Mouse (Mus musculus) ES-E14 (cell line): Measurements from ENCODE around the gene Neb. TPM values are rescaled to one million over a fixed set of nuclear protein-coding genes. Genes with fewer than 3 reads are reported as not detected.
A peak's percentile ranks its signal among the peaks of the same experiment; 100 is the strongest.

Experiments used
- DNase-seq: peaks from one replicate; pipeline ENCODE4 v3.0.0-alpha.2; 2013; ENCODE audit warnings: low read depth, low spot score
- H3K27ac ChIP-seq: 2 replicates; pipeline ENCODE4 v1.5.1; 2012; ENCODE audit warnings: low read depth, mild to moderate bottlenecking, low read length, moderate library complexity, mixed read lengths; ENCODE audit not compliant: poor library complexity, insufficient read depth, severe bottlenecking
- H3K36me3 ChIP-seq: 2 replicates; pipeline ENCODE4 v1.6.1; 2012; ENCODE audit warnings: mild to moderate bottlenecking, low read length, moderate library complexity, mixed read lengths; ENCODE audit not compliant: control insufficient read depth, poor library complexity, insufficient read depth, severe bottlenecking
- H3K4me1 ChIP-seq, 2 experiments: fragments of 150-350 bp in 1 of 2; sonication (generic) in 1 of 2; 2 replicates each; pipeline ENCODE4 v1.6.1; 2012; ENCODE audit warnings: low read length in 2 of 2, mild to moderate bottlenecking in 1 of 2, mixed read lengths in 1 of 2; ENCODE audit not compliant: control insufficient read depth in 2 of 2, insufficient read depth in 2 of 2, poor library complexity in 1 of 2
- H3K4me3 ChIP-seq, 2 experiments: fragments of 150-350 bp in 1 of 2; sonication (generic) in 1 of 2; 2 replicates each; pipeline ENCODE4 v1.5.1; 2012; ENCODE audit warnings: low read length in 2 of 2, low read depth in 1 of 2, mild to moderate bottlenecking in 1 of 2, mixed read lengths in 1 of 2; ENCODE audit not compliant: insufficient read depth in 1 of 2, poor library complexity in 1 of 2, severe bottlenecking in 1 of 2
- H3K9ac ChIP-seq: 2 replicates; pipeline ENCODE4 v1.6.1; 2012; ENCODE audit warnings: low read depth, mild to moderate bottlenecking, low read length, mixed read lengths; ENCODE audit not compliant: poor library complexity, insufficient read depth, severe bottlenecking
- H3K9me3 ChIP-seq: fragments of 150-350 bp; sonication (generic); 2 replicates; pipeline ENCODE4 v1.6.1; 2012; ENCODE audit warnings: low read depth, mild to moderate bottlenecking, low read length; ENCODE audit not compliant: control insufficient read depth, insufficient read depth
- CHD2 ChIP-seq: IDR thresholded peaks from 2 replicates; pipeline ENCODE4 v1.6.1; 2014; ENCODE audit warnings: mild to moderate bottlenecking, low read depth, low read length, inconsistent platforms
- HCFC1 ChIP-seq: IDR thresholded peaks from 2 replicates; pipeline ENCODE4 v1.6.1; 2012; ENCODE audit warnings: low read length, inconsistent platforms, borderline replicate concordance; ENCODE audit not compliant: insufficient read depth
- MAFK ChIP-seq: IDR thresholded peaks from 2 replicates; pipeline ENCODE4 v1.6.1; 2014; ENCODE audit warnings: mild to moderate bottlenecking, low read depth, low read length, inconsistent platforms; ENCODE audit not compliant: insufficient read depth
- ZC3H11A ChIP-seq: IDR thresholded peaks from 2 replicates; pipeline ENCODE4 v1.6.1; 2012; ENCODE audit warnings: low read depth, mild to moderate bottlenecking, inconsistent platforms, low read length, borderline replicate concordance
- ZNF384 ChIP-seq: IDR thresholded peaks from 2 replicates; pipeline ENCODE4 v1.6.1; 2012; ENCODE audit warnings: low read depth, low read length, inconsistent platforms
- in situ Hi-C, 2 experiments: fragments of 600-800 bp; cut with MboI; formaldehyde crosslinking; loops; one replicate each; pipeline ENCODE4 v1.15.1; 2025; ENCODE audit warnings: low sequenced_read_pairs in 2 of 2, inconsistent platforms in 1 of 2; ENCODE audit not compliant: unreplicated experiment in 2 of 2
- total RNA-seq: library from RNA; depleted of rRNA; stranded (reverse); fragments of 300-350 nt; gene quantifications from 2 replicates; pipeline ENCODE4 v1.2.3, GENCODE M21; 2012

The Neb gene
- total RNA-seq, 1 experiment: 5.1 TPM

GRCm38 (mm10) chr2:52242691-52243090, 135.6 kb downstream of the Neb start:
- H3K27ac ChIP-seq: no peak overlapping the region
- no peaks in the 10 kb centered on the region for H3K9me3 ChIP-seq
- in situ Hi-C loops: no loop called here
- no peak for DNase-seq
- TF ChIP-seq ZC3H11A (no peak), HCFC1 (no peak), ZNF384 (no peak), CHD2 (no peak), MAFK (no peak)
- H3K9ac ChIP-seq: no peak overlapping the region
- H3K4me1 ChIP-seq: no peaks in the 10 kb centered on the region
- H3K4me3 ChIP-seq: no peak overlapping the region
- no peaks in the 10 kb centered on the region for H3K36me3 ChIP-seq

- DNase-seq: no peak
- TF ChIP-seq ZC3H11A: no peak
- no peak for TF ChIP-seq ZNF384
- TF ChIP-seq CHD2: no peak
- no peak for TF ChIP-seq HCFC1
- no peak for TF ChIP-seq MAFK
- H3K27ac ChIP-seq: no peak overlapping the region
- H3K9ac ChIP-seq: no peak overlapping the region
- H3K36me3 ChIP-seq: no peaks in the 10 kb centered on the region
- in situ Hi-C loops: no loop called here
- H3K9me3 ChIP-seq: no peaks in the 10 kb centered on the region
- H3K4me3 ChIP-seq: no peak overlapping the region
- no peaks in the 10 kb centered on the region for H3K4me1 ChIP-seq
These were observed 140.4 kb downstream of the Neb start for GRCm38 (mm10) chr2:52237892-52238291.

- peaks cover 2% of the 10 kb centered on the region in 2 experiments; a peak in 1 of 4 replicates for H3K4me1 ChIP-seq
- no peaks in the 10 kb centered on the region for H3K9me3 ChIP-seq
- no peak overlapping the region for H3K9ac ChIP-seq
- no peak for TF ChIP-seq HCFC1
- no peak for TF ChIP-seq MAFK
- no peak for TF ChIP-seq ZNF384
- no peak for TF ChIP-seq CHD2
- no peak for TF ChIP-seq ZC3H11A
- in situ Hi-C loops: no loop called here
- DNase-seq: no peak
- no peaks in the 10 kb centered on the region; the same call in 1 of the 2 replicates for H3K36me3 ChIP-seq
- H3K4me3 ChIP-seq: no peak overlapping the region
- H3K27ac ChIP-seq: no peak overlapping the region
These were observed 150.7 kb downstream of the Neb start for GRCm38 (mm10) chr2:52227584-52227983.

DNA sequence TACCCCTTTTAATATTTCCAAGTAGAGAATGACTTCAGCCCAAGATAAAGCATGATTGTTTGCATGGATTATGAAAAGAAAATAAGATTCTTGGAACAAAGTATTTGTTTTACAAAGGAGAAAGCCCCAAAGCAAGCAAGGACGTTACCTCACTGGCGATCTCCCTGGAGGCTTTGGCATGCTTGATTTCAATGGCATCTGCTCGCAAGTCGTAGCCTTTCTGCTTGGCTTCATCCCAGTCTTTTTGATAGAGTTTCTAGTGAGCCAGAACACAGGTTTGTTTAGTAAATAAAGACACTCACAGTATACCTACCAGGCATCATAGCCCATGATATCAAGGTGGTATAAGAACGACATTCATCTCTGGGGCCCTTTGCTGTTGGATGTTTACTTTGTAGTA, 153.9 kb downstream of the Neb start:
- DNase-seq: no peak
- peaks cover 2% of the 10 kb centered on the region in 2 experiments; a peak in 1 of 4 replicates for H3K4me1 ChIP-seq
- H3K36me3 ChIP-seq: no peaks in the 10 kb centered on the region
- H3K4me3 ChIP-seq: no peak overlapping the region
- no peaks in the 10 kb centered on the region for H3K9me3 ChIP-seq
- no peak overlapping the region for H3K27ac ChIP-seq
- in situ Hi-C loops: no loop called here
- no peak overlapping the region for H3K9ac ChIP-seq
- no peak for TF ChIP-seq MAFK
- no peak for TF ChIP-seq CHD2
- no peak for TF ChIP-seq ZC3H11A
- no peak for TF ChIP-seq ZNF384

DNA sequence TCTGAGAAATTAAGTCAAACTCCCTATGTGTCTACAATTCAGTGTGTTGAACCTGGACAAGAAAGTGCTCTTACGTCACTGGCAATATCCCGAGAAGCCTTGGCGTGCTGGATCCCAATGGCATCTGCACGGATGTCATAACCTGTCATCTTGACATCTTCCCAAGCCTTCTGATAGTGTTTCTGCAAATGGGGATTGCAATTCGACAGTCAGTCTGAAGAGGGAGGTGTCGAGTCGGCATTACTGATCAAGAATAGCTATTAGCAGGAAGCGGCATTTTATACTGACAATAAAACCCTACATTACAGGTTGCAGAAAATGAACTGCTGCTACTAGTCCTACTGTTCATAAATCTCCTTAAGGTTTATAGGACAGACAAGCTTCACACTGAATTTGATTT, 158.2 kb downstream of the Neb start:
- Histone ChIP-seq H3K36me3 (no peaks in the 10 kb centered on the region), H3K4me1 (no peaks in the 10 kb centered on the region), H3K9ac (no peak overlapping the region), H3K4me3 (no peak overlapping the region), H3K9me3 (no peaks in the 10 kb centered on the region), H3K27ac (no peak overlapping the region)
- TF ChIP-seq ZC3H11A: peak; percentile 39; the same call in 1 of the 2 replicates
- TF ChIP-seq MAFK: no peak
- no peak for TF ChIP-seq HCFC1
- TF ChIP-seq CHD2: no peak
- TF ChIP-seq ZNF384: no peak
- in situ Hi-C loops: no loop called here
- peak; percentile 65 for DNase-seq
